Mouse (Mus musculus) telencephalon, adult 2 months (tissue): Measurements from ENCODE around the gene Olfr1057.
"Not testable (repeated sequence)": the region's sequence is repeated elsewhere in the genome, so short reads cannot be mapped to it uniquely, and the experiment has no call there.

Experiments used
- DNase-seq: peaks from one replicate; pipeline ENCODE4 v3.0.0-alpha.2; 2011; ENCODE audit warnings: low read depth, low spot score

Olfr1057 gene

GRCm38 (mm10) chr2:86378293-86378692 is at the start of gene Olfr1057:
TSS of gene Olfr1057 (minus strand) at chr2:86378393.
- no peak for DNase-seq

- not testable (repeated sequence) for DNase-seq
Observed at GRCm38 (mm10) chr2:86426649-86427048, 48.5 kb upstream of the Olfr1057 start, which contains the start of gene Olfr1062. TSS of gene Olfr1062 (minus strand) at chr2:86426749.

- DNase-seq, result no peak
Observed at GRCm38 (mm10) chr2:86413950-86414349, 35.8 kb upstream of the Olfr1057 start, which contains the start of gene Olfr1061. TSS of gene Olfr1061 (minus strand) at chr2:86414050.

- DNase-seq, result no peak
Observed at GRCm38 (mm10) chr2:86395114-86395513, 16.9 kb upstream of the Olfr1057 start.

GRCm38 (mm10) chr2:86388461-86388860 is 10.3 kb upstream of the Olfr1057 start, which contains the start of gene Olfr1058:
TSS of gene Olfr1058 (minus strand) at chr2:86388561.
- not testable (repeated sequence) for DNase-seq

- DNase-seq, result not testable (repeated sequence)
Observed at GRCm38 (mm10) chr2:86366342-86366741, 11.9 kb downstream of the Olfr1057 start.

GRCm38 (mm10) chr2:86362369-86362768 is 15.8 kb downstream of the Olfr1057 start, which contains the start of gene Olfr1056:
TSS of gene Olfr1056 (minus strand) at chr2:86362469.
- no peak for DNase-seq

GRCm38 (mm10) chr2:86351751-86352150 is 26.4 kb downstream of the Olfr1057 start:
- not testable (repeated sequence) for DNase-seq

GRCm38 (mm10) chr2:86350184-86350583 is 28.0 kb downstream of the Olfr1057 start, which contains the start of gene Olfr1055:
TSS of gene Olfr1055 (minus strand) at chr2:86350284.
- DNase-seq, result no peak

GRCm38 (mm10) chr2:86335333-86335732 is 42.9 kb downstream of the Olfr1057 start, which contains the start of gene Olfr1054:
TSS of gene Olfr1054 (minus strand) at chr2:86335433.
- DNase-seq, result no peak
